Mouse (Mus musculus): ENCODE data around the gene Kmt2e. TPM values are rescaled to one million over a fixed set of nuclear protein-coding genes. Genes with fewer than 3 reads are reported as not detected.
A peak's percentile ranks its signal among the peaks of the same experiment; 100 is the strongest.

Gene Kmt2e
- total and polyA plus RNA-seq, 2 experiments from 2014 or later: 61.7 to 149 TPM

DNA sequence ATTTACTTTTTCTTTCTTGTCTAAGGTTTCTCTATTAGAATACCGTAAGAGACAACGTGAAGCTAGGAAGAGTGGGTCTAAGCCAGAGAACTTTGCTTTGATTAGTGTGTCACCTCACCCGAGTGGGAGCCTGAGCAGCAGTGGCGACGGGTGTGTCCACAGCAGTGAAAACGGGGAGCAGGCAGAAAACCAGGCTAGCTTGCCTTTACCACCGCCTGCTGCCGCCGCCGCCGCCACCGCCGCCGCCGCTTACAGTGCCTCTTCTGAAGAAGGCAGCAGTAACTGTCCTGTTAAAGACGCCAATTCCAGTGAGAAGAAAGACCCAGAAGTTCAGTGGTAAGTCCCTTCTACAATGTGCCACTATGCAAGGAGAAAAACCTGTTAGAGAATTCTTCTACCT, 65.0 kb downstream of the Kmt2e start:
- Histone ChIP-seq H3K4me3 (ENCODE audit: low read depth, low read length) (no peak overlapping the region), H3K9ac (no peak overlapping the region), H3K27ac (ENCODE audit: low read depth, low read length) (no peak overlapping the region), H3K36me3 (ENCODE audit: insufficient read depth) (peaks cover 71% of the 10 kb centered on the region), H3K27me3 (ENCODE audit: insufficient read depth, low read length) (no peaks in the 10 kb centered on the region), H3K4me1 (ENCODE audit: insufficient read depth) (no peaks in the 10 kb centered on the region), H3K4me2 (ENCODE audit: low read depth) (no peak overlapping the region), H3K9me3 (ENCODE audit: low read length) (no peaks in the 10 kb centered on the region)
- no peak for TF ChIP-seq CTCF (IDR thresholded peaks at IDR 0.05; ENCODE audit: low read depth)
- no peak for DNase-seq
- no peak for ATAC-seq
- 92% methylated on average over 16 of the region's 16 CpGs for WGBS

DNA sequence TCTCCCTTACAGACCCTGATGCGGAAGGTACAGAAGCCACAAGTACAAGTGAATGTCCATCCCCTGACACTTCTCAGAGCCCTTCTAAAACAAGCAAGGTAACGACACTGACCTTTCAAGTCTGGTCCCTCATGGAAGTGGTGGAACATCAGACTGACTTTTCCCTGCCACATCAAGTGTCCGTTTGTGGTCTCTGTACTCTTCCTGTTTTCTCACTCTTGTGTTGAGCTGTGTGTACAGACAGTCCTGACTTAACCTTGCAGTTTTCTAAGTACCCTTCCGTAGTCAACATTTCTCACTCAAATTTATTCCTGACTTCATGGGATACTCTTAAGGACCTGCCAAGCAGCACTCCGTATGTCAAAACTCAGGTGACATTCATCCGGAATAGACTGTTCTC, 66.5 kb downstream of the Kmt2e start:
- Histone ChIP-seq H3K9me3 (ENCODE audit: low read length) (no peaks in the 10 kb centered on the region), H3K4me2 (ENCODE audit: low read depth) (no peak overlapping the region), H3K36me3 (ENCODE audit: insufficient read depth) (peaks cover 63% of the 10 kb centered on the region), H3K27ac (ENCODE audit: low read depth, low read length) (no peak overlapping the region), H3K4me1 (ENCODE audit: insufficient read depth) (no peaks in the 10 kb centered on the region), H3K27me3 (ENCODE audit: insufficient read depth, low read length) (no peaks in the 10 kb centered on the region), H3K4me3 (ENCODE audit: low read depth, low read length) (no peak overlapping the region), H3K9ac (no peak overlapping the region)
- ATAC-seq: no peak
- DNase-seq: no peak
- TF ChIP-seq CTCF (IDR thresholded peaks at IDR 0.05; ENCODE audit: low read depth): no peak
- 93% methylated on average over 6 of the region's 6 CpGs for WGBS

DNA sequence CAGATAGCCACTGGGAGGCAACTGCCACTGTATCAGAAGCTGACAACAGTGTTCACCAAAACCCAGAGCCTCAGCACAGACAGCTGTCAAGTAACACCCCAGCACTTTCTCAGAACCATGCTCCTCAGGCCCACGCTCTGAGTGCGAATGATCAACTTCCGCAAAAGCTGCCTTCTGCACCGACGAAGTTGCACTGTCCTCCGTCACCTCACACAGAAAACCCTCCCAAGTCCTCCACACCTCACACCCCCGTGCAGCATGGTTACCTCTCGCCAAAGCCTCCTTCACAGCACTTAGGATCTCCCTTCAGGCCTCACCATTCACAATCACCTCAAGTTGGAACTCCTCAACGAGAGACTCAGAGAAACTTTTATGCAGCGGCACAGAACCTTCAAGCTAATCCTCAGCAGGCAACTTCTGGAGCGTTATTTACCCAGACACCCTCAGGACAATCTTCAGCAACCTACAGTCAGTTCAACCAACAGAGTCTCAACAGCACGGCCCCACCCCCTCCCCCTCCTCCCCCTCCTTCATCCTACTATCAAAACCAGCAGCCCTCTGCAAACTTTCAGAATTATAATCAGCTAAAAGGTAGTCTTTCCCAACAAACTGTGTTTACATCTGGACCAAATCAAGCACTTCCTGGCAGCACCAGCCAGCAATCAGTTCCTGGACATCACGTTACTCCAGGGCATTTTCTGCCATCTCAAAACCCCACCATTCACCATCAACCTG, 67.5 kb downstream of the Kmt2e start:
- no peak overlapping the region for H3K27ac ChIP-seq (ENCODE audit: low read depth, low read length)
- H3K4me1 ChIP-seq (ENCODE audit: insufficient read depth): no peaks in the 10 kb centered on the region
- no peak overlapping the region for H3K4me3 ChIP-seq (ENCODE audit: low read depth, low read length)
- H3K9ac ChIP-seq: no peak overlapping the region
- peaks cover 55% of the 10 kb centered on the region for H3K36me3 ChIP-seq (ENCODE audit: insufficient read depth)
- DNase-seq (no peak), ATAC-seq (no peak)
- H3K27me3 ChIP-seq (ENCODE audit: insufficient read depth, low read length): no peaks in the 10 kb centered on the region
- no peak for TF ChIP-seq CTCF (IDR thresholded peaks at IDR 0.05; ENCODE audit: low read depth)
- H3K4me2 ChIP-seq (ENCODE audit: low read depth): no peak overlapping the region
- H3K9me3 ChIP-seq (ENCODE audit: low read length): no peaks in the 10 kb centered on the region
- 79% methylated on average over 13 of the region's 13 CpGs for WGBS

DNA sequence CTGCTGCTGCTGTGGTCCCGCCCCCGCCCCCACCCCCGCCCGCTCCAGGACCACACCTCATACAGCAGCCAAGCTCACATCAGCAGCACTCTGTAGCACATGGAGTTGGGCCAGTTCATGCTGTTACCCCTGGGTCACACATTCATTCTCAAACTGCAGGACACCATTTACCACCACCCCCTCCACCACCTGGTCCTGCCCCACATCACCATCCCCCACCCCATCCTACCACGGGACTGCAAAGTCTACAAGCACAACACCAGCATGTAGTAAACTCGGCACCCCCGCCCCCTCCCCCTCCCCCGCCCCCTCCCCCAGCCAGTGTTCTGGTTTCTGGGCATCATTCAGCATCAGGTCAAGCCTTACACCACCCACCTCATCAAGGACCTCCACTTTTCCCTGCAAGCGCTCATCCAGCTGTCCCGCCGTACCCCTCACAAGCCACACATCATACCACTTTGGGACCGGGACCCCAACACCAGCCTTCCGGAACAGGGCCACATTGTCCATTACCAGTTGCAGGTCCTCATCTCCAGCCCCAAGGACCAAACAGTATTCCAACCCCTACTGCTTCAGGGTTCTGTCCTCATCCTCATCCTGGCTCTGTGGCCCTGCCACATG, 68.2 kb downstream of the Kmt2e start:
- H3K9me3 ChIP-seq (ENCODE audit: low read length): no peaks in the 10 kb centered on the region
- no peak for TF ChIP-seq CTCF (IDR thresholded peaks at IDR 0.05; ENCODE audit: low read depth)
- H3K27ac ChIP-seq (ENCODE audit: low read depth, low read length): no peak overlapping the region
- H3K36me3 ChIP-seq (ENCODE audit: insufficient read depth): peaks cover 51% of the 10 kb centered on the region
- 81% methylated on average over 12 of the region's 13 CpGs for WGBS
- H3K4me1 ChIP-seq (ENCODE audit: insufficient read depth): no peaks in the 10 kb centered on the region
- ATAC-seq: peak; percentile 23; the same call in 1 of the 2 replicates
- no peak overlapping the region for H3K4me2 ChIP-seq (ENCODE audit: low read depth)
- no peak overlapping the region for H3K9ac ChIP-seq
- H3K27me3 ChIP-seq (ENCODE audit: insufficient read depth, low read length): no peaks in the 10 kb centered on the region
- no peak for DNase-seq
- no peak overlapping the region for H3K4me3 ChIP-seq (ENCODE audit: low read depth, low read length)

DNA sequence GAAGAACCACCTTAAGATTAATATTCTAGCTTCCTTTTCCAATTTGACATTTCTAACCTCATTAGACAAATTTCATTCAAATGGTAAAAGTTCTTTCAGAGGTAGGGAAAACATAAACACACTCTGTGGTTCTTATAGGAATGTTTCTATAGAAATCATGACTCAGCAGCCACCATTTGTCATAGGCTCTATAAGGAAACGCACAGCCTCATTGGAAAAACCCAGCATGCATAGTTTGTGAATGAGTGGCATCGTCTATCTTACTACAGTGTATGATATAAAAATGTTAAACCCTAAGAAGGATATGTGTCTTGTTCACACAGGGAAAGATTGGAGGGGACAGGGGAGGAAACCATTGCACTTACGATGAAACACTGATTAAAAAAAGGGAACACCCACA, 71.3 kb downstream of the Kmt2e start:
- no peak overlapping the region for H3K9ac ChIP-seq
- H3K9me3 ChIP-seq (ENCODE audit: low read length): no peaks in the 10 kb centered on the region
- H3K27ac ChIP-seq (ENCODE audit: low read depth, low read length): no peak overlapping the region
- WGBS: 87% methylated on average over 3 of the region's 3 CpGs
- TF ChIP-seq CTCF (IDR thresholded peaks at IDR 0.05; ENCODE audit: low read depth): no peak
- H3K4me3 ChIP-seq (ENCODE audit: low read depth, low read length): no peak overlapping the region
- no peaks in the 10 kb centered on the region for H3K27me3 ChIP-seq (ENCODE audit: insufficient read depth, low read length)
- no peak for ATAC-seq
- DNase-seq: no peak
- no peak overlapping the region for H3K4me2 ChIP-seq (ENCODE audit: low read depth)
- peaks cover 34% of the 10 kb centered on the region for H3K36me3 ChIP-seq (ENCODE audit: insufficient read depth)
- H3K4me1 ChIP-seq (ENCODE audit: insufficient read depth): no peaks in the 10 kb centered on the region

- no peak for TF ChIP-seq CTCF (IDR thresholded peaks at IDR 0.05; ENCODE audit: low read depth)
These were observed 73.0 kb downstream of the Kmt2e start for GRCm38 (mm10) chr5:23507210-23507609.

DNA sequence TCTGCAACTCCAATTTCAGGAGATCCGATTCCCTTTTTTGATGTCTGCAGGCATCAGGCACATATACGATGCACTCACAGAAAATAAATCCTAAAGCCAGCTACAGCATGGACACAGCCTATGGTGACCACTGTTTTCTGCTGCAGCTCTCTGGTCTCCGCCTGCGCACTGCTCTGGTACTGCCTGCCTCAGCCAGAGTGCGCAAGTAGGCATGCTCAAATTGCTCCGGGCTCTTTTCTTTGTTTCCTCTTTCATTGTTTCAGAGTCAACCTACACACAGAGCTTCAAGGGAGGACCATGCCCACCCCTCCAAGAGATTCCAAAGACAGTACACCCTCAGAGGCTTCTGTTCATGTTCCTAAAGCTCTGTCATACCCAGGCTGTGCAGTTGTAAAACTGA, 74.4 kb downstream of the Kmt2e start:
- DNase-seq: no peak
- no peaks in the 10 kb centered on the region for H3K9me3 ChIP-seq (ENCODE audit: low read length)
- no peak for TF ChIP-seq CTCF (IDR thresholded peaks at IDR 0.05; ENCODE audit: low read depth)
- H3K4me2 ChIP-seq (ENCODE audit: low read depth): no peak overlapping the region
- WGBS: 73% methylated on average over 6 of the region's 6 CpGs
- H3K9ac ChIP-seq: no peak overlapping the region
- H3K27ac ChIP-seq (ENCODE audit: low read depth, low read length): no peak overlapping the region; the same call in 1 of the 2 replicates
- no peak overlapping the region for H3K4me3 ChIP-seq (ENCODE audit: low read depth, low read length)
- no peaks in the 10 kb centered on the region for H3K4me1 ChIP-seq (ENCODE audit: insufficient read depth)
- H3K27me3 ChIP-seq (ENCODE audit: insufficient read depth, low read length): no peaks in the 10 kb centered on the region
- ATAC-seq: 0 out of 2 replicates have a peak, but pooled peaks have one; percentile 6
- H3K36me3 ChIP-seq (ENCODE audit: insufficient read depth): peaks cover 26% of the 10 kb centered on the region; the same call in 1 of the 2 replicates

More at GRCm38 (mm10) chr5:23507210-23507609, 73.0 kb downstream of the Kmt2e start:
- no peak overlapping the region for H3K4me2 ChIP-seq (ENCODE audit: low read depth)
- no peaks in the 10 kb centered on the region for H3K27me3 ChIP-seq (ENCODE audit: insufficient read depth, low read length)
- H3K4me3 ChIP-seq (ENCODE audit: low read depth, low read length): no peak overlapping the region
- DNase-seq (no peak), ATAC-seq (no peak)
- no peaks in the 10 kb centered on the region for H3K4me1 ChIP-seq (ENCODE audit: insufficient read depth)
- H3K9me3 ChIP-seq (ENCODE audit: low read length): no peaks in the 10 kb centered on the region
- H3K27ac ChIP-seq (ENCODE audit: low read depth, low read length): no peak overlapping the region
- WGBS: 64% methylated on average over 4 of the region's 4 CpGs
- H3K9ac ChIP-seq: no peak overlapping the region
- H3K36me3 ChIP-seq (ENCODE audit: insufficient read depth): peaks cover 23% of the 10 kb centered on the region
